Mouse (Mus musculus): ENCODE data around the gene Ppara.

DNA sequence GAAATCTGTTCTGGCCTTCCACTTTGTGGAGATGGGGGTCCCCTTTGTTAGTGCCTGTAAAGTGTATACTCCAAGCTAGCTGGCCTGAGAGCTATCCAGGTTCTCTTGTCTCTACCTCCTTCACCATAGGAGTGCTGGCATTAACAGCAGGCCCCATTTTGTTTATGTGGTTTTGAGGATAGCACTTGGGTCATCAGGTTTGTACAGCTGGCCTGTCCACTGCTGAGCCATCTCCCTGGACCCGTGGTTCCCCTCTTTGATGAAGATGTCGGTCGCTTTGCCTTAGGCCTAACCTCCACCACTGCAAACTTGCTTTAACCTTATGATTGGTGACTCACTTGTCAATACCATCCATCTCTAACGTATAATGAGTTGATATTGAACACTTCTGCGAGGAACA is 13.2 kb downstream of the Ppara start:
- TF ChIP-seq POLR2A (IDR thresholded peaks at IDR 0.05; ENCODE audit: insufficient read depth, low read depth, low read length) (no peak), CTCF (IDR thresholded peaks at IDR 0.05; ENCODE audit: insufficient read depth, low read depth, low read length) (no peak)

Measured in olfactory bulb, adult 2 months (tissue).